In genomic region chr6:113154886-113155285, GRCm38 (mm10) we compare ENCODE assay signal across 14 mouse cellular contexts. TPM values are rescaled to one million over a fixed set of nuclear protein-coding genes. Genes with fewer than 3 reads are reported as not detected.
"Had no signal": no experiment of that assay in that cellular context is flagged by ENCODE, and none has a peak within 500 bp of the region (broad histone marks: within the 10 kb centered on the region; RNA-seq: fewer than 3 reads in every experiment).

No protein-coding gene starts in this region.

- H3K27me3 ChIP-seq: midbrain, embryonic 15.5 days; neural tube, embryonic 12.5 days; stomach, embryonic 15.5 days had no signal

- H3K4me1 ChIP-seq: limb, embryonic 10.5 days; midbrain, embryonic 15.5 days; neural tube, embryonic 12.5 days; stomach, embryonic 15.5 days had no signal

- H3K9me3 ChIP-seq: limb, embryonic 10.5 days; midbrain, embryonic 15.5 days; neural tube, embryonic 12.5 days; stomach, embryonic 15.5 days had no signal

- DNase-seq: kidney, adult 18-20 months; kidney, postnatal 10 days; kidney, postnatal 4 days; lung, adult 2 months; lung, postnatal 36 days; thymus, postnatal 36 days had no signal

- H3K4me2 ChIP-seq: midbrain, embryonic 11.5 days; midbrain, embryonic 15.5 days; neural tube, embryonic 12.5 days; stomach, embryonic 15.5 days had no signal

- H3K9ac ChIP-seq: liver, embryonic 14.5 days; midbrain, embryonic 15.5 days; neural tube, embryonic 12.5 days; stomach, embryonic 15.5 days had no signal

- H3K27ac ChIP-seq: layer of hippocampus, adult 2 months; limb, embryonic 10.5 days; liver, embryonic 14.5 days; midbrain, embryonic 15.5 days; neural tube, embryonic 12.5 days; stomach, embryonic 15.5 days had no signal

- H3K4me3 ChIP-seq: layer of hippocampus, adult 2 months; limb, embryonic 10.5 days; midbrain, embryonic 15.5 days; neural tube, embryonic 12.5 days; stomach, embryonic 15.5 days had no signal

- ATAC-seq: lung, postnatal 0 days; midbrain, embryonic 15.5 days had no signal

RNA-seq across cellular contexts. Expression of gene Lhfpl4, which starts 40.3 kb away (rescaled TPM):
- polyA plus RNA-seq: liver, embryonic 14.5 days had no signal
